Mouse (Mus musculus): Measurements from ENCODE around the gene Zfp358. TPM values are rescaled to one million over a fixed set of nuclear protein-coding genes. Genes with fewer than 3 reads are reported as not detected.

Gene Zfp358
- total and polyA plus RNA-seq, 2 experiments from 2014 or later = 25.0 to 59.7 TPM

DNA sequence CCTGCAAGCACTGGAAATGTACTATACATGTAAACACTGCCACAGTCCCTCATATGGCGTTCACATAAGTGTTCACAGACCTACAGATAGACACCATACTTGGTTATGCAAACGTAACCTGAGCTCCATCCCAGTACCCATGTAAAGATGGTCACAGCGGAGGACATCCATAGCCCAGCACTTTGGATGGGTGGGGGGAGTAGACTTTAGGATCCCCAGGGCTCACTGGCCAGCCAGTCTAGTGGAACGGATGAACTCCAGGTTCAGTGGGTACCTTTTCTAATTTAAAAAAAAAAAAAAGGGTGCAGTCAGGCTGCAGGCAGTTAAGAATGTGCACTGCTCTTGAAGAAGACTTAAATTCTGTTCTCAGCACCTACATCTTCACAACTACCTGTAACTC is 47.1 kb downstream of the Zfp358 start:
- no peak overlapping the region for H3K4me2 ChIP-seq (ENCODE audit: low read depth, low read length)
- TF ChIP-seq EP300 (IDR thresholded peaks at IDR 0.05; ENCODE audit: low read depth) (no peak), CTCF (IDR thresholded peaks at IDR 0.05; ENCODE audit: low read depth) (no peak)
- no peaks in the 10 kb centered on the region for H3K27me3 ChIP-seq (ENCODE audit: control insufficient read depth, insufficient read depth, low read length)
- H3K9me3 ChIP-seq (replicated peaks; ENCODE audit: control insufficient read depth, low read length) = no peaks in the 10 kb centered on the region
- no peak overlapping the region for H3K9ac ChIP-seq (replicated peaks; ENCODE audit: low read depth, low read length)
- H3K4me3 ChIP-seq (ENCODE audit: low read depth, low read length) = no peak overlapping the region
- no peaks in the 10 kb centered on the region for H3K4me1 ChIP-seq (ENCODE audit: control insufficient read depth, insufficient read depth)
- no peak overlapping the region for H3K27ac ChIP-seq (ENCODE audit: low read depth)
- DNase-seq (ENCODE audit: low spot score) (no peak), ATAC-seq (ENCODE audit: insufficient read depth, low read depth) (no peak)
- H3K36me3 ChIP-seq (replicated peaks; ENCODE audit: control insufficient read depth, insufficient read depth, low read length) = peaks cover 51% of the 10 kb centered on the region
- 92% methylated on average over 4 of the region's 4 CpGs for WGBS

DNA sequence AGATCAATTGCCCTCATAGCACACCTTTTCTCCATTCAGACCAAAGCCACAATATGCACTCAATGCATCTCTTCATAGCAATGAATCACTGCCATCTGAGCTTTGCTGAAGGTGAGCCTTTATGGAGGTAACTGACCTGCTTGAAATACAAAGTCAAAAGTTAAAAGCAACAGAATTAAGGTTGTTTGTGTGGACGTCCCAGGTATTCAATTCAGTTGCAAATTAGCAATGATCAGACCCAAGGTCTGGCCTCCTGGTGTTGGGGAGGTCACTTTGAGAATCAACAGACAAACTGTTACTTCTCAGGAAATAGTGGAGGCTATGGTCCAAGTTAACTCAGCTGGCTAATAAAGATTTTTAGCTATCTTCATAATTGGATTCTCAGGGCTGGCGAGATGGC is 53.6 kb downstream of the Zfp358 start:
- Histone ChIP-seq H3K27me3 (ENCODE audit: control insufficient read depth, insufficient read depth, low read length) (no peaks in the 10 kb centered on the region), H3K4me3 (ENCODE audit: low read depth, low read length) (no peak overlapping the region), H3K27ac (ENCODE audit: low read depth) (no peak overlapping the region), H3K36me3 (replicated peaks; ENCODE audit: control insufficient read depth, insufficient read depth, low read length) (peaks cover 16% of the 10 kb centered on the region), H3K9ac (replicated peaks; ENCODE audit: low read depth, low read length) (no peak overlapping the region), H3K4me2 (ENCODE audit: low read depth, low read length) (no peak overlapping the region), H3K9me3 (replicated peaks; ENCODE audit: control insufficient read depth, low read length) (no peaks in the 10 kb centered on the region), H3K4me1 (ENCODE audit: control insufficient read depth, insufficient read depth) (no peaks in the 10 kb centered on the region)
- DNase-seq (ENCODE audit: low spot score) (no peak), ATAC-seq (ENCODE audit: insufficient read depth, low read depth) (no peak)
- 87% methylated on average over 2 of the region's 2 CpGs for WGBS
- TF ChIP-seq EP300 (IDR thresholded peaks at IDR 0.05; ENCODE audit: low read depth) = no peak
- no peak for TF ChIP-seq CTCF (IDR thresholded peaks at IDR 0.05; ENCODE audit: low read depth)

Other genes starting within 250 kb of the Zfp358 start
- 82.7 and 125 TPM in 2 replicates for gene Insr, start 213.5 kb upstream of the Zfp358 start, total RNA-seq (2014; rRNA removed; ENCODE audit: low replicate concordance)
- gene Insr, start 213.5 kb upstream of the Zfp358 start, polyA plus RNA-seq (2015; fragmentation: Nextera tagmentation; extraction: Ambion mirVana) = 50.2 and 51.4 TPM in 2 replicates
- 0.89 TPM in 1 of 2 replicates, not detected in the other for gene A430078G23Rik, start 139.7 kb upstream of the Zfp358 start, total RNA-seq (2014; rRNA removed; ENCODE audit: low replicate concordance)
- not detected in 2 replicates for gene A430078G23Rik, start 139.7 kb upstream of the Zfp358 start, polyA plus RNA-seq (2015; fragmentation: Nextera tagmentation; extraction: Ambion mirVana)
- gene Arhgef18, start 100.1 kb upstream of the Zfp358 start, total RNA-seq (2014; rRNA removed; ENCODE audit: low replicate concordance) = 12.6 and 28.8 TPM in 2 replicates
- gene Arhgef18, start 100.1 kb upstream of the Zfp358 start, polyA plus RNA-seq (2015; fragmentation: Nextera tagmentation; extraction: Ambion mirVana) = 2.8 and 3.4 TPM in 2 replicates
- gene Pex11g, start 25.5 kb upstream of the Zfp358 start, total RNA-seq (2014; rRNA removed; ENCODE audit: low replicate concordance) = 8.9 and 14.1 TPM in 2 replicates
- gene Pex11g, start 25.5 kb upstream of the Zfp358 start, polyA plus RNA-seq (2015; fragmentation: Nextera tagmentation; extraction: Ambion mirVana) = 6.8 and 7.3 TPM in 2 replicates
- not detected in 2 replicates for gene Tex45, start 22.3 kb upstream of the Zfp358 start, total RNA-seq (2014; rRNA removed; ENCODE audit: low replicate concordance)
- gene Tex45, start 22.3 kb upstream of the Zfp358 start, polyA plus RNA-seq (2015; fragmentation: Nextera tagmentation; extraction: Ambion mirVana) = not detected in 2 replicates
- gene Mcoln1, start 7.3 kb downstream of the Zfp358 start, total RNA-seq (2014; rRNA removed; ENCODE audit: low replicate concordance) = 47.6 and 56.5 TPM in 2 replicates
- gene Mcoln1, start 7.3 kb downstream of the Zfp358 start, polyA plus RNA-seq (2015; fragmentation: Nextera tagmentation; extraction: Ambion mirVana) = 32.7 and 32.9 TPM in 2 replicates
- 15.9 and 41.7 TPM in 2 replicates for gene Pnpla6, start 22.2 kb downstream of the Zfp358 start, total RNA-seq (2014; rRNA removed; ENCODE audit: low replicate concordance)
- gene Pnpla6, start 22.2 kb downstream of the Zfp358 start, polyA plus RNA-seq (2015; fragmentation: Nextera tagmentation; extraction: Ambion mirVana) = 7.9 and 8.4 TPM in 2 replicates
- 1.3 and 1.9 TPM in 2 replicates for gene C330021F23Rik, start 74.9 kb downstream of the Zfp358 start, total RNA-seq (2014; rRNA removed; ENCODE audit: low replicate concordance)
- gene C330021F23Rik, start 74.9 kb downstream of the Zfp358 start, polyA plus RNA-seq (2015; fragmentation: Nextera tagmentation; extraction: Ambion mirVana) = 2.0 and 2.3 TPM in 2 replicates
- 2.1 and 7.9 TPM in 2 replicates for gene Camsap3, start 94.2 kb downstream of the Zfp358 start, total RNA-seq (2014; rRNA removed; ENCODE audit: low replicate concordance)
- 0.33 and 0.43 TPM in 2 replicates for gene Camsap3, start 94.2 kb downstream of the Zfp358 start, polyA plus RNA-seq (2015; fragmentation: Nextera tagmentation; extraction: Ambion mirVana)
- 26.8 and 27.0 TPM in 2 replicates for gene Xab2, start 128.2 kb downstream of the Zfp358 start, total RNA-seq (2014; rRNA removed; ENCODE audit: low replicate concordance)
- gene Xab2, start 128.2 kb downstream of the Zfp358 start, polyA plus RNA-seq (2015; fragmentation: Nextera tagmentation; extraction: Ambion mirVana) = 20.0 TPM in 2 replicates
- 2.4 and 14.4 TPM in 2 replicates for gene Pet100, start 128.4 kb downstream of the Zfp358 start, total RNA-seq (2014; rRNA removed; ENCODE audit: low replicate concordance)
- gene Pet100, start 128.4 kb downstream of the Zfp358 start, polyA plus RNA-seq (2015; fragmentation: Nextera tagmentation; extraction: Ambion mirVana) = 112 and 121 TPM in 2 replicates
- not detected in 2 replicates for gene Pcp2, start 132.4 kb downstream of the Zfp358 start, total RNA-seq (2014; rRNA removed; ENCODE audit: low replicate concordance)
- gene Pcp2, start 132.4 kb downstream of the Zfp358 start, polyA plus RNA-seq (2015; fragmentation: Nextera tagmentation; extraction: Ambion mirVana) = not detected in 2 replicates
- gene Stxbp2, start 137.8 kb downstream of the Zfp358 start, total RNA-seq (2014; rRNA removed; ENCODE audit: low replicate concordance) = 15.2 and 30.5 TPM in 2 replicates
- gene Stxbp2, start 137.8 kb downstream of the Zfp358 start, polyA plus RNA-seq (2015; fragmentation: Nextera tagmentation; extraction: Ambion mirVana) = 13.8 and 14.5 TPM in 2 replicates
- gene Retn, start 162.6 kb downstream of the Zfp358 start, total RNA-seq (2014; rRNA removed; ENCODE audit: low replicate concordance) = not detected in 2 replicates
- gene Retn, start 162.6 kb downstream of the Zfp358 start, polyA plus RNA-seq (2015; fragmentation: Nextera tagmentation; extraction: Ambion mirVana) = not detected in 2 replicates
- not detected in 2 replicates for gene Mcemp1, start 172.6 kb downstream of the Zfp358 start, total RNA-seq (2014; rRNA removed; ENCODE audit: low replicate concordance)
- gene Mcemp1, start 172.6 kb downstream of the Zfp358 start, polyA plus RNA-seq (2015; fragmentation: Nextera tagmentation; extraction: Ambion mirVana) = 0.27 and 0.30 TPM in 2 replicates
- gene Fcor, start 179.2 kb downstream of the Zfp358 start, total RNA-seq (2014; rRNA removed; ENCODE audit: low replicate concordance) = not detected in 2 replicates
- gene Fcor, start 179.2 kb downstream of the Zfp358 start, polyA plus RNA-seq (2015; fragmentation: Nextera tagmentation; extraction: Ambion mirVana) = 1.3 and 1.7 TPM in 2 replicates
- 31.1 and 38.0 TPM in 2 replicates for gene Trappc5, start 183.2 kb downstream of the Zfp358 start, total RNA-seq (2014; rRNA removed; ENCODE audit: low replicate concordance)
- gene Trappc5, start 183.2 kb downstream of the Zfp358 start, polyA plus RNA-seq (2015; fragmentation: Nextera tagmentation; extraction: Ambion mirVana) = 29.2 and 29.8 TPM in 2 replicates
- gene Fcer2a, start 201.0 kb downstream of the Zfp358 start, total RNA-seq (2014; rRNA removed; ENCODE audit: low replicate concordance) = not detected in 2 replicates
- 0.11 TPM in 1 of 2 replicates, not detected in the other for gene Fcer2a, start 201.0 kb downstream of the Zfp358 start, polyA plus RNA-seq (2015; fragmentation: Nextera tagmentation; extraction: Ambion mirVana)
- 5.6 TPM in 1 of 2 replicates, not detected in the other for gene Clec4g, start 227.5 kb downstream of the Zfp358 start, total RNA-seq (2014; rRNA removed; ENCODE audit: low replicate concordance)
- 1.9 and 2.5 TPM in 2 replicates for gene Clec4g, start 227.5 kb downstream of the Zfp358 start, polyA plus RNA-seq (2015; fragmentation: Nextera tagmentation; extraction: Ambion mirVana)

Measured in heart, postnatal 0 days (tissue).